Mouse (Mus musculus): ENCODE data around the gene D630036H23Rik.
"Not testable (repeated sequence)": the region's sequence is repeated elsewhere in the genome, so short reads cannot be mapped to it uniquely, and the experiment has no call there.

The D630036H23Rik gene

DNA sequence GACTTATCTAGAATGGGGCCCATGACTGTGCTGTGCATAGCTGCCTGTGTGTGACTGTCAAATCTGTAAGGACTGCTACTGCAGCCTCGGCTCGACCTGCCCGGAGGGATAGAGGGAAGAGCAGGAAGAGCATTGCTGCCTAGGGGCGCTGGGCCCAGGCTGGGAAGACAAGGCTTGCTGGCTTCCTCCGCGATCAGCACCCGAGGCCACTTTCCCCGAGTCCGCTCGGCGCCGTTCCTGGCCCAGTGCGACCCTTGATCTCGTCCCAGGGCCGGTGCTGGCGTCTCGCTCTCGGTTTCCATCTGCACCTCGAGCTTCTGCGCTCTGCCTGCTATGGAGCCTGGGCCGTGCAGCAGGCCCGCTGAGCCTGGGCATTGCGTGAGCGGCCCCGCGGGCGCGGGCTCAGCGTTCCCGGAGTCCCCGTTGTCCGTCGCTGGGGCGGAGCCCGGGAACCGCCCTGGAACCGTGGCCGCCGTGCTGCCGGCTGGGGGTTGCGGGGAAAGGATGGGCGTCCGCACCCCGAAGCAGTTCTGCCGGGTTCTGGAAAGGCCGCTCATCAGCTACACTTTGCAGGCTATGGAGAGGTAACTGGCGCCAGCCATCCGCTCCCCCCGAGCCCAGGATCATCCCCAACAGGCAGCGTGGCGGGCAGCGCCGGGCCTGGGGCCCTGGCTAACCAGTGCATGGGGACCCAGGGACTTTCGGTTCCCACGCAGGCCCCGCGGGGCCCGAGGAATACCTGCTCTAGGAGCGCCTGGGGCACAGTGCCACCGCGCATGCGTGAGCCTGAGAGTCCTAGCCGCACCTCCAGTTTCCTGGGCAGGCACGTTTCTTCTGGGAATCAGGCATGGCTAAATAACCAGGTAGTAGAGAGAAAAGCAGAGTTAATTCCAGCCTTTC, at the start of gene D630036H23Rik, which contains the start of gene Ispd:
Gene D630036H23Rik, minus strand, starts transcription at position 741 of the 900 bp plus-strand sequence.
Gene Ispd, plus strand, starts transcription at position 10 of the 900 bp plus-strand sequence.
- peak; percentile 70 for DNase-seq (ENCODE audit: low read depth, low spot score)

DNA sequence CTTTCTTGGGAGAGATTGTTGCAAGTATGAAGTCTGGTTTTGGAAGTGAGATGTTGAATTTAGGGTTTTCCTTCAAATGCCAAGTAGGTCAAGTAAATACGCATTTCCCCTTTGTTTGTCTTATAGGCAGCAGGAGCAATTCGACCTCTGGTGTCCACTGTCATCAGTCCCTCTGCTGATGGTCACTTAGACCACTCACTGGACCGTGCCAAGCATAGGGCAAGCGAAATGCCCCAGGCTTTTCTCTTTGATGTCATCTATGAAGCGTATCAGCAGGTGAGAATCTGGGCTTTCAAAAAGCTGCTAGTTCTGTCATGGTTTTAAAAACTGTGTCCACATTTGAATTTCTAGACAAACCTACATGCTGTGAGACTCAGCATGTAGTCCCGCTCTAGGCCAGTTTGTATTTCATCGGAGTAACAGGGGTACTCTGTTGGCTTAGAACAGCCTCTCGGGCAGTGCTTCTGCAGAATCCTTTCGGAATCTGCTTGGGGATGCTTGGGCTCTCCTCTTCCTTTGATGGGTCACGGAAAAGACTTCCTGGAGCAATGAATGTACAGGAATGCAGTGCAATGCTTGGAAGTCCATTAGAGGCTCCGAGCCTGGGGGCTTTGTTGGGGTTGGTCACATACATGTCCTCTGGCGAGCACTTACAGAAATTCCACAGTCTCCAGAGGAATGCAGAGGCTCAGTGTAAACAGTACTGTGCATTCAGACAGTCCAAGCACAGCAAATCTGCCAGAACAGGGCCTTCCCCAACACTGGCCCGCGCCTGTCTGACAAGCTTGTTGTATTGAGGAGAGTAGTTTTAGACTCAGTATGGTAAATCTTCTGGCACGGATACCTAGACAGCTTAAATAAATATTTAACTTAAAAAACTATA, 44.4 kb upstream of the D630036H23Rik start:
- no peak for DNase-seq (ENCODE audit: low read depth, low spot score)

DNA sequence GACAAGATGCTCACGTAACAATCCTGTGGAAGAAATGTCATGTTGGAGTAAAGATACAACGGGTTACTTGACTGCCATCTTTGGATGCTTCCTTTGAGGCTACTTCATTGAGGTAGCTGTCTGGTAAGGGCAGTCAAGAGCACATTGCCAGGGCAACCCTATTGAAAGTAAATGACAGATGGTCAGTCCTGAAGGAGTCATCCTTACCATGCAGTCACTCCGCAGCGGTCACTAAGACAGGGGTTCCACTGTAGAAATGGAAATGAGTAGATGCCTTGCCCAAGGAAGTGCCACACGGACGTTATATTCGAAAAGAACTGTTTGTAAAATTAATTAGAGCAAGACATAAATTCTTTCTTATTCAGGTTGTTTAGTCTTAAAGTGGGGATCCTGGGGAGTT, 43.3 kb upstream of the D630036H23Rik start:
- DNase-seq (ENCODE audit: low read depth, low spot score), result no peak

DNA sequence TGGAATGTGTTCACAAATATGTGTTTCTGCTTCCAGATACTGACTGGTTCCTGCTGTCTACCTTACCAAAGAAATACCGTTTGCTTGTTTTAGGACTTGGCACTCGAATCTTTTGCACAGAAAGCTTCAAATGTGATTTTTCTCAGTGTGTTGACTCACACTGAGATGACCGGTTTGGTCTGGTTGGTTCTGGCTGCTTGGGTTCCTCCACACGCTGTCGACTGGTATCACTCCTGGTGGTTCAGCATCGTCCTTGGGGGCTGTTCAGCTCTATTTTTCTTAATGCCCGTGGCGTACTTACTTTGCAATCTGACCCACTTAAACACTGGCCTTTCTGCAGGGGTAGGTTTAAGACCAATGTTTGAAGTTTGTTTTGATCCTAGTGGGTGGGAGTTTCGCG, 41.7 kb upstream of the D630036H23Rik start:
- no peak for DNase-seq (ENCODE audit: low read depth, low spot score)

DNA sequence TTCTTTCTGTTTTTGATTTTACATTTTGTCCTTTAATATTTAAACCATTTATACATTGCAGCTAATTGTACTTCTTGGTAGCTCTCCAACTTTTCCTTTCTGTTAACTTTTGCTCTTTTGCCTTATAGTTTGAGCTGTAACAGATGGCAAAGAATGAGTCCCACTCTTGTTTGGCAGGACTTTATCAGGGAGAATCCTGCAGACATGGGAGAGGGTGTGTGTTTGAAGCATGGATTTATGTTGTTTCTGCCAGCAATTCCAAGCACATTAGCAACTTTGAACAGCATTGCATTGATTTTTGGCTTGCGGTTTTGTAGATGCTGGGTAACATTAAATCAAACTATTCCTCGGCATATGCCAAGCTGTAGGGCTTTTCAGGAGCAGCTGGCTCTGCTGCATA, 13.1 kb upstream of the D630036H23Rik start:
- peak; percentile 24 for DNase-seq (ENCODE audit: low read depth, low spot score)

DNA sequence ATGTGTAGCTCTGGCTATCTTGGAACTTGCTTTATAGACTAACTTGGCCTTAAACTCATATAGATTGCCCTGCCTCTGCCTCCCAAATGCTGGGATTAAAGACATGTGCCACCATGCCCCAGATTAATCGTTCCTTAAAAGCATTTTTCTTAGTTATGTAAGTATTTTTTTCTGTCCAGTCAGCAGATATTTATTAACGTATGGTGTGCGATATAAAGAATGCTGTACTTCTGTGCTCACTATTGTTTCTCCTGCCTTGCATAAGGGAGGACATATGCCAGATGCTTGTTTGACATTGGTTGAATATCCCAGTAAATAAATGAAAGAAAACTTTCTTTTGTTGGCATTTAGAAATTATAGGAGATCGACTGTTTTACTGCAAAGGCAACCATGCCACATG, 5.0 kb upstream of the D630036H23Rik start:
- DNase-seq (ENCODE audit: low read depth, low spot score), result no peak

DNA sequence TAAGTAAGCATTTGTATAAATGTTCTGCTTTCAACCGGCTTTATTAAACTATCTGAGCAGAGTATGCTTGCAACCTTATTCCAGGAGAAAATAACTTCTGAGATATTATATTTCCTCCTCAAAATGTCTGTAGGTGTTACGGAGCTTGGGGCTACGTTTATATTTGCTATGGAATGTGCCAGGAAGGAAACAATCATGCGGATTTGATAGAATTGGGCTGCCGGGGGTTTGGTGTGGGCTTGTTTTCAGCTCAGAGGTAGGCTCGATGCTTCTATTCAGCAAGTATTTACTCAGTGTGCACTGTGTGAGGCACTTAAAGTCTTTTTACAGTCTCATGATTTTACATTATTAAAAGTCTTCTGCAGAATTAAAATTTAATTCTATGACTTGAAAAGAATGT, 3.4 kb upstream of the D630036H23Rik start:
- no peak for DNase-seq (ENCODE audit: low read depth, low spot score)

DNA sequence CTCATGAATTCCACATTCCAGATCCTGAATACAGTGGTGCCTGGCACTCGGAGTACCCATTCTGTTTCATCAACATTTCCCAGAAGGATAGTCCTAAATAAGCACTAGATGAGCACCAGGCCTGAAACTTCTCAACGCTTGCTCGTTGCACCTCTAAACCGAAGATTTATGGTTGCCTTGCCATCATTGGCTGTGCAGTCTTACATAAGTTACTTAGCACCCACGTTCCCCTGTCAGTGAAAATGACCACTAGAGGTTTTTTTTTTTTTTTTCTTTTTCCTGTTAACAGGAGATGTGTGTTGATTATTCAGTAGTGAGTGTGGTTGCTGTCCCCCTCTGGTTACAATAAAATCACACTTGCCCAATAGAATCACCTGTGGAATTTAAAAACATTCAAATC, 1.2 kb downstream of the D630036H23Rik start:
- no peak for DNase-seq (ENCODE audit: low read depth, low spot score)

DNA sequence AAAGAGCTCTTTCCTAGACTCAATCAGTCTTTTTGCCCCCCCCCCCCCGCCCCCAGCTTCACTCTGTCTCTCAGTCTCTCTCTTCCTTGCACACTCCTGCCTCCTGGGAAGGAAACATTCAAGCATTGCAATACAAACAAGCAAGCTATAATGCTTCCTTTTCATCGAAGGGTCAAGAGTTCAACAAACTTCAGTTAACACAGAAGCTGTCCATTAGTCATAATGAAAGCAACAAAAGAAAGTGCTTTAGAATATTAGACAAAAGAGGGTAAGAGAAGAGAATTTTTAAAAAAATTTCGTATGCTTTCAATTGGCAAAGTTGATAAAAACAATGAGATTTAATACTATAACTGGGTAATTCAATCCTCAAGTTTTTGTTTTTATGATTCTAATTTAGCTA, 1.7 kb downstream of the D630036H23Rik start:
- DNase-seq (ENCODE audit: low read depth, low spot score), result no peak

DNA sequence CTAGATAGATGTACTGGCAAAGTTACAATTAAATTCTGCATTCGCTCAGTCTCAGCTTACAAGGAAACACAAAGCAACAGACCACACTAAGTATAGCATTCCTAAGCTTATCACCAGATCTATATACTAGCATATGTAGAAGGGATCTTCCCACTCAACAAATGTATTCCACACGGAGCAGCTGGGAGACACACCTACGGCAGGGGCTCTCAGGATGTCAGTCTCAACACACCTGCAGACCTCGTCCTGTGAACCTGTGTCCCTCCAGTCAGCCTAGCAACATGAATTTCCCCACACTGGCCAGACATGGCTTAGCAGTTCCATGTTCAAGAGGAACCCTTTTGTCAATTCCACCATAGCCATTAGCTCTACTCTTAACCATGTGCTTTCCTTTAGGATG, 5.6 kb downstream of the D630036H23Rik start:
- not testable (repeated sequence) for DNase-seq (ENCODE audit: low read depth, low spot score)

DNA sequence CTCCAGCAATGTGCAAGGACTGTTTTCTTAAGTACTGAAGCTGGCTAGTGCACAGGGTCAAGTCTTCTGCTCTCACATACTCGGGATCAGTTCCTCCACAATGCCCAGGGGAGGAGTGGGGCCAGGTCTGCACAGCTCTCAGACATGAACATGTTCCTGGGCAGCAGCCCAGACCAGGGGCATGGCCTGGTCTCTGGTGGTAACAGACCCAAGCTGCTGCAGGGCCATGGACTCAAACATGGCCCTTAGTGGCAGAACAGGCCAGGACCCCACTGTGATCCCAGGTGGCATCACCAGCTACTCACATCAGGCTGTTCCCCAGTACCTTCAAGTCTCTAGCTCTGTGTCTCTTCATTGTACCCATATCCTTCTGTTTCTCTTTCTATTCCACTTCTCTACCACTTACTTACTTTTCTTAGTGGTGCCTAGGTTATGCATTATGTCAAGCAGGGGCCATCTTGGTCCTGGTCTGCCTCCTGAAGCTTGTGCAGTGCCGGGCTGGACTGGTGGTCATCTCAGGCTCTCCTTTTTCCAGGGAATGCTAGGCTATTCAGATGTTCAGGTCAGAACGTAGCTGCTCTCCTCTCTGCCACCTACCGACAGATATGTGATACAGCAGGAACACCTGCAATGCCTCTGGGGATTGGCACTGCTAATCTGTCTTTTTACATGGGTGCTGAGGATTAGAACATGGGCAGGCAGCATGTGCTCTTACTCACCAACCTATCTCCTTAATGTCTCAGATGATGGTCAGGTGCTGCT, 8.6 kb downstream of the D630036H23Rik start:
- no peak for DNase-seq (ENCODE audit: low read depth, low spot score)

DNA sequence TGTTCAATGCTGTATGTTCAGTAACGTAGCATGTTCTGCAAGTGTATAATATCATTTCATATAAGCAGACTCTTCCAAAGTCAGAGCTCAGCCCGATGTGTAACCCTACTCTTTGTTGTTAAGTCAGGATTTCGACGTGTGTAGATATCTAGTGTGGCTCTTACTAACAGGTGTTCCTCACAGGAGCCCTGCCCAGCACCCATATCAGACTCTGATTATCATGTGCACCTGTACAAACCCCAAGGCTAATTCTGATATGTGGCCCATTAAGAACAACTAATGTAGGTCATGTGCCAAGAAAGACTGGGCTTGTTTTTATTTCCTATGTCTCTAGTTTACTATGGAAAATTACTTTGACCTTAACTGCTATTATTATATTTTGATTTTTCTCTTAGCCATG, 18.0 kb downstream of the D630036H23Rik start:
- DNase-seq (ENCODE audit: low read depth, low spot score), result no peak

DNA sequence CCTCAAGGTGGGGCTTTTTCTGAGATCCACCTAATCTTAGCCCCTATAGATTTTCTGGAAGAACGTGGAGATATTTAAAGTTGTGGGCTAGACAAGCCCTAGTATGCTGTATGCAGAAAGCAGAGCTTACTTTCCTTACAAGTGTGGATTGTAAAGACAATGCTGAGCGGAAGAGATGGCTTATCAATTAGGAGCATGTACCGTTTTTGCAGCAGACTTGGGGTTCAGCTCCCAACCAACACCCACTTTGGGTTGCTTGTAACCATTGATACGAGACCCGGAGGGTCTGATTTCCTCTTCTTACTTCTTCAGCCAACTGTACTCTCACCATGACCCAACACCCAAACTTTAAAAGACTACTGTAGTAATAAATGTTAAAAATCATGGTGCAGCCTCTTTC, 21.3 kb downstream of the D630036H23Rik start:
- DNase-seq (ENCODE audit: low read depth, low spot score), result no peak

DNA sequence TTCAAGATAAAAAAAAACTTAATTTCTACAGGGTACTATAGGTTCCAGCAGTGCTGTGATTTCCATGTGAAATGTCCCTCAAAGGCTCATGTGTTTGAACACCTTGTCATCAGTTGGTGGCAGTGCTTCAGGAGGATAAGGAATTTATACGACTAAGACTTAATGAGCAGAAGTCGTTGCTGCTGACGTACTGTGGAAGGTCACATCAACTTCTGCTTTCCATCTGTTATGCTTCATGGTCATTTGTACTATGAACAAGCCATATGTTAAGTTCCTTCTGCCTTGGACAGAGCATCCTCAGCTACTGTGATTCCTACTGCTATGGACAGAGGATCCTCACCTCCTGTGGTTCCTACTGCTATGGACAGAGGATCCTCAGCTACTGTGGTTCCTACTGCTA, 21.9 kb downstream of the D630036H23Rik start:
- no peak for DNase-seq (ENCODE audit: low read depth, low spot score)

DNA sequence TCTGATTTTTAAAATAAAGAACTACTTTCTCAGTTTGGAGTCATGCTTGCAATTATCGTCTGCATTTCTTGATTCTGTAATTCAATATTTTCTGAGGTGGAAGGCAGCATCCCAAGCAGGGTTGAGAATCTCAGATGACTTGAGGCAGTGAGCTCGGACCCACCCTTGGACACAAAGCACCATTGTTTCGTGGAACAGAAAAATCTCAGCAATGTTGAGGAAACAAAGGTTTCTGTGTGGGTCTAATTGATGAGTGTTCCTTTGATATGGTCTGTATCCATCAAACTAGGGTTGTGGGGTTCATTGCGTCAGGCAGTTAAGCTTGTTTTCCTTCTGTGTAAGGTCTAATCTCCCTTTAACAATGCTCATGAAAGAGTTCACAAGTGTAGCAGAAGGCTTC, 37.9 kb downstream of the D630036H23Rik start:
- peak; percentile 22 for DNase-seq (ENCODE audit: low read depth, low spot score)

DNA sequence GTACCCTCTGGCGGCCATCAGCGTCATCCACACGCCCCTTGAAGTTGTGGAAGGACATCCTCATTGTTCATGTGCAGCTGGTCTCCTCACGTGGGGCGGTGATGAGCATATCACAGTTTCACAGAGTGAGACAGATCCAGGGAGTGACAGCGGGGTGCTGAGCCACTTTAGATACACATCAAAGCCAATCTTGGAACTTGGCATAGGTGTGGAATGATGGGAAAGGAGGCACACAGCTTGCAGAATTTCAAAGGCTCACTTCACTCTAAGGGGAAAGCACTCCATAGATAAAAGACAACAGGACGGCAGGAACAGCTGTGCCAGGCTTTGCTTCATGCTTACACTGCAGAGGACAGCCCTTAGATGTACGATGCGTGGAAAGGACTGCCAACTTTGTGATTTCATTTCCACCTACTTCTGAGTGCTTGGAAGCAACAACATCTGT, 48.1 kb downstream of the D630036H23Rik start:
- no peak for DNase-seq (ENCODE audit: low read depth, low spot score)

DNA sequence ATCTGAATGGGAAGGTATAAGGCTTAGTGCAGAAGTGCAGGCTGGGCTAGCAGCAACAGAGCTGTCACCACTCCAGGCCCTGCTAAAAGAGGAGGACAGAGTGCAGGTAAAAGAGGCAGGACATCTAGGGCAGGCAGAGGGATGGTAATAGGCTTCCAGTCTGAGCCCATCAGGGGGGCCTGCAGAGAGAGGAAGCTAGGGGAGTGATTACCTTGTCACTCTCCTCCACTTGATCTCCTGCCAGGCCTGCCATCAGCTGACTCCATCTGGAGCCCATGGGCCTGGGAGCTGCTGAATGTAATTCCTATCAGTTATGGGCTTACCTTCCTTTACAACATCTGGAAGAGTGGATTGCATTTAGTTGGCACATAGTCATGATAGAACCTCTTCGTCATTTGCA, 49.3 kb downstream of the D630036H23Rik start:
- DNase-seq (ENCODE audit: low read depth, low spot score), result no peak

All from telencephalon, adult 2 months (tissue).